Comparison of ENCODE assay signal across 15 mouse cellular contexts in the genomic region with DNA sequence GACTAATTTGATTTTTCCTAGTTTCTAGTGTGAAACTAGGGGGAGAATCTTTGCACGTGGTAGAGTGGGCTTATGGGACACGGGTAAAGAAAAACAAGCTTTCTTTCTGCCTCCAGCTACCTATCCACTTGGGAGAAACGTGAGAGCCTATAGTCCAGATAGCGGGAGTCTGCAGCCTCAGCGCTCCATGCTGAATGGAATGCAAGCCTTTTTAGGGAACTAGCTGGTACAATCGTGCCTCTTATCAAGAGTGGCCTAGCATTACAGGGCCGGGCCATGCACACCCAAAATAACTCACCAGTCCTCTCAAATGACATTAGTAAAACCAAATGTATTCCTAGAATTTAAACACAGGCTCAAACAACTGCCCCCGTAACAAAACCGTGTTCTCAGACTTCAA.
DNase-seq lines count a peak whose midpoint lies in the region; ATAC-seq and TF ChIP-seq lines count a peak whose summit lies in the region.
"Had no signal": no experiment of that assay in that cellular context is flagged by ENCODE, and none has a peak within 500 bp of the region (broad histone marks: within the 10 kb centered on the region; RNA-seq: fewer than 3 reads in every experiment).

No protein-coding gene starts in this region.

- TF ChIP-seq EP300 in MEL (IDR thresholded peaks at IDR 0.05; ENCODE audit: low read depth in 1 of 2, low read length in 2 of 2): peak; percentile 61 to 76

- no peak overlapping the region for H3K4me3 ChIP-seq in hindbrain, embryonic 11.5 days (ENCODE audit: low read depth, low read length)
- H3K4me3 ChIP-seq in hindbrain, postnatal 0 days (ENCODE audit: low read length): no peak overlapping the region
- peak overlapping the region in 1 of 2 experiments; percentile 19; a peak in 1 of 4 replicates for H3K4me3 ChIP-seq in MEL (ENCODE audit: control insufficient read depth in 1 of 2, insufficient read depth in 1 of 2, low read depth in 2 of 2, low read length in 2 of 2)
- no peak overlapping the region for H3K4me3 ChIP-seq in heart, embryonic 16.5 days (ENCODE audit: low read length)
- H3K4me3 ChIP-seq: megakaryocyte, embryonic 14.5 days; neural tube, embryonic 15.5 days had no signal

- H3K4me2 ChIP-seq in hindbrain, embryonic 11.5 days (replicated peaks; ENCODE audit: low read depth, low read length): no peak overlapping the region
- no peak overlapping the region for H3K4me2 ChIP-seq in hindbrain, postnatal 0 days (ENCODE audit: low read depth, low read length)
- peak overlapping the region; percentile 39 for H3K4me2 ChIP-seq in heart, embryonic 16.5 days (ENCODE audit: low read depth, low read length)

- no peak overlapping the region for H3K9ac ChIP-seq in hindbrain, embryonic 11.5 days (ENCODE audit: low read depth, low read length)
- no peak overlapping the region for H3K9ac ChIP-seq in hindbrain, postnatal 0 days (replicated peaks; ENCODE audit: low read length)
- peak overlapping the region; percentile 53 for H3K9ac ChIP-seq in MEL (ENCODE audit: control insufficient read depth, low read depth, low read length, poor library complexity, severe bottlenecking)
- peak overlapping the region; percentile 66 for H3K9ac ChIP-seq in heart, embryonic 16.5 days (ENCODE audit: low read length)
- H3K9ac ChIP-seq: neural tube, embryonic 15.5 days had no signal

- no peak for ATAC-seq in hindbrain, embryonic 11.5 days (ENCODE audit: low FRiP score)
- ATAC-seq in hindbrain, postnatal 0 days: no peak
- ATAC-seq in heart, embryonic 16.5 days (replicated peaks; ENCODE audit: extremely low read depth, insufficient read depth, low FRiP score): peak; percentile 73

- intact Hi-C loops in left cerebral cortex, postnatal 10 days (cut with DNase I): loop anchor here (10.0 kb wide), 1 partner anchor 100 kb away; a partner anchor contains a TSS

- TF ChIP-seq POLR2A in MEL (IDR thresholded peaks at IDR 0.05; ENCODE audit: control insufficient read depth in 1 of 2, insufficient read depth in 1 of 2, low read depth in 1 of 2, low read length in 2 of 2, poor library complexity in 1 of 2): no peak

- peak overlapping the region; percentile 30; the same call in 1 of the 2 replicates for H3K27ac ChIP-seq in hindbrain, embryonic 11.5 days (ENCODE audit: low read depth, low read length)
- H3K27ac ChIP-seq in hindbrain, postnatal 0 days: no peak overlapping the region
- H3K27ac ChIP-seq in MEL (ENCODE audit: control insufficient read depth, low read depth, low read length): peak overlapping the region; percentile 58
- H3K27ac ChIP-seq in heart, embryonic 16.5 days (ENCODE audit: low read length): peak overlapping the region; percentile 100
- H3K27ac ChIP-seq: neural tube, embryonic 15.5 days had no signal

- WGBS in hindbrain, embryonic 11.5 days: 64% methylated on average over 9 of the region's 9 CpGs
- 71% methylated on average over 9 of the region's 9 CpGs for WGBS in hindbrain, postnatal 0 days
- WGBS in heart, embryonic 16.5 days: 18% methylated on average over 9 of the region's 9 CpGs

- no peaks in the 10 kb centered on the region for H3K36me3 ChIP-seq in hindbrain, embryonic 11.5 days (ENCODE audit: control insufficient read depth, insufficient read depth, low read length)
- no peaks in the 10 kb centered on the region for H3K36me3 ChIP-seq in hindbrain, postnatal 0 days (ENCODE audit: insufficient read depth, low read length)
- H3K36me3 ChIP-seq in MEL (ENCODE audit: control insufficient read depth in 1 of 2, insufficient read depth in 2 of 2, low read length in 2 of 2): peaks cover 0 to 15% of the 10 kb centered on the region in 2 experiments; a peak in 2 of 4 replicates
- H3K36me3 ChIP-seq in heart, embryonic 16.5 days (ENCODE audit: control insufficient read depth, insufficient read depth): no peaks in the 10 kb centered on the region
- H3K36me3 ChIP-seq: neural tube, embryonic 15.5 days had no signal

- H3K9me3 ChIP-seq in hindbrain, embryonic 11.5 days (ENCODE audit: control insufficient read depth, low read length): no peaks in the 10 kb centered on the region
- no peaks in the 10 kb centered on the region for H3K9me3 ChIP-seq in hindbrain, postnatal 0 days (ENCODE audit: low read length)
- H3K9me3 ChIP-seq in MEL (replicated peaks; ENCODE audit: insufficient read depth, low read length): no peaks in the 10 kb centered on the region
- H3K9me3 ChIP-seq in heart, embryonic 16.5 days (replicated peaks; ENCODE audit: control insufficient read depth, low read length): peaks cover 4% of the 10 kb centered on the region
- H3K9me3 ChIP-seq: neural tube, embryonic 15.5 days had no signal

- H3K79me2 ChIP-seq in MEL (ENCODE audit: control insufficient read depth, insufficient read depth, low read length, poor library complexity): no peaks in the 10 kb centered on the region

- no peak for DNase-seq in hindbrain, embryonic 11.5 days (ENCODE audit: low spot score)
- no peak for DNase-seq in hindbrain, postnatal 0 days (ENCODE audit: low spot score)
- DNase-seq in MEL (ENCODE audit: low read depth, low spot score): peak; percentile 86
- peak; percentile 39 to 48 for DNase-seq in heart, adult 18-20 months
- no peak for DNase-seq in spleen, adult 12 weeks (ENCODE audit: low spot score)
- no peak for DNase-seq in left cerebral cortex, postnatal 10 days (ENCODE audit: extremely low spot score in 1 of 2, low spot score in 2 of 2)
- DNase-seq in spleen, postnatal 36 days (ENCODE audit: low spot score in 2 of 2): no peak
- DNase-seq: adrenal gland, adult 8-10 months; cerebellum, postnatal 10 days; kidney, adult 18-20 months; right cerebral cortex, adult 18-20 months; thymus, adult 18-20 months had no signal

- H3K4me1 ChIP-seq in hindbrain, embryonic 11.5 days (replicated peaks; ENCODE audit: control insufficient read depth, insufficient read depth, low read length): peaks cover 10% of the 10 kb centered on the region
- H3K4me1 ChIP-seq in hindbrain, postnatal 0 days (ENCODE audit: insufficient read depth, low read length): 0 out of 2 replicates have a peak, but pooled peaks cover 3% of the 10 kb centered on the region
- H3K4me1 ChIP-seq in MEL (ENCODE audit: control insufficient read depth in 1 of 2, insufficient read depth in 2 of 2, low read length in 2 of 2): peaks cover 9 to 19% of the 10 kb centered on the region in 2 experiments
- peaks cover 62% of the 10 kb centered on the region for H3K4me1 ChIP-seq in heart, embryonic 16.5 days (ENCODE audit: control insufficient read depth, insufficient read depth, low read length)

- H3K27me3 ChIP-seq in hindbrain, embryonic 11.5 days (ENCODE audit: control insufficient read depth, insufficient read depth, low read length): no peaks in the 10 kb centered on the region
- H3K27me3 ChIP-seq in hindbrain, postnatal 0 days (ENCODE audit: insufficient read depth, low read length): no peaks in the 10 kb centered on the region
- no peaks in the 10 kb centered on the region for H3K27me3 ChIP-seq in MEL (ENCODE audit: control insufficient read depth in 1 of 2, insufficient read depth in 2 of 2, low read length in 2 of 2)
- no peaks in the 10 kb centered on the region for H3K27me3 ChIP-seq in heart, embryonic 16.5 days (ENCODE audit: control insufficient read depth, insufficient read depth, low read length)

- no peak for TF ChIP-seq CTCF in hindbrain, postnatal 0 days (IDR thresholded peaks at IDR 0.05; ENCODE audit: low read depth)
- no peak for TF ChIP-seq CTCF in MEL (IDR thresholded peaks at IDR 0.05 in 2 of 3, conservative IDR thresholded peaks at IDR 0.05 in 1 of 3; ENCODE audit: control insufficient read depth in 1 of 3, insufficient read depth in 1 of 3, low read depth in 2 of 3, low read length in 3 of 3, poor library complexity in 1 of 3, severe bottlenecking in 1 of 3)

- TF ChIP-seq RAD21 in MEL (IDR thresholded peaks at IDR 0.05; ENCODE audit: low read depth, low read length): no peak

TF ChIP-seq in MEL, 35 proteins besides CTCF, POLR2A, EP300 and RAD21 (continues in another document):
- no peak for TF ChIP-seq CHD1 (IDR thresholded peaks at IDR 0.05; ENCODE audit: low read depth, low read length)
- no peak for TF ChIP-seq MYB (IDR thresholded peaks at IDR 0.05; ENCODE audit: low read depth, low read length)
- TF ChIP-seq TCF12 (IDR thresholded peaks at IDR 0.05; ENCODE audit: low read depth, low read length): 0 out of 2 replicates have a peak, but pooled peaks have one; percentile 23
- TF ChIP-seq MAX (IDR thresholded peaks at IDR 0.05; ENCODE audit: low read length): peak; percentile 67
- TF ChIP-seq NELFE (IDR thresholded peaks at IDR 0.05; ENCODE audit: low read depth, low read length): no peak
- no peak for TF ChIP-seq USF1 (IDR thresholded peaks at IDR 0.05; ENCODE audit: low read depth, low read length)
- 0 out of 2 replicates have a peak, but pooled peaks have one; percentile 88 for TF ChIP-seq UBTF (IDR thresholded peaks at IDR 0.05; ENCODE audit: borderline replicate concordance, insufficient read depth, low read depth, low read length)
- TF ChIP-seq MEF2A (IDR thresholded peaks at IDR 0.05; ENCODE audit: extremely low read depth, insufficient replicate concordance, low read depth, low read length, poor library complexity, severe bottlenecking): peak; percentile 75; the same call in 1 of the 2 replicates
- no peak for TF ChIP-seq ZNF384 (IDR thresholded peaks at IDR 0.05; ENCODE audit: low read depth, low read length)
- TF ChIP-seq TAL1 (IDR thresholded peaks at IDR 0.05; ENCODE audit: low read length): no peak
- TF ChIP-seq ELF1 (IDR thresholded peaks at IDR 0.05; ENCODE audit: low read depth, low read length): no peak
- TF ChIP-seq MYC (IDR thresholded peaks at IDR 0.05; ENCODE audit: low read depth, low read length): peak; percentile 61; the same call in 1 of the 2 replicates
- TF ChIP-seq ETS1 (IDR thresholded peaks at IDR 0.05; ENCODE audit: low read depth, low read length): peak; percentile 56; the same call in 1 of the 2 replicates
- no peak for TF ChIP-seq GABPA (IDR thresholded peaks at IDR 0.05; ENCODE audit: low read depth, low read length)
- no peak for TF ChIP-seq ZMIZ1 (IDR thresholded peaks at IDR 0.05; ENCODE audit: low read depth, low read length)
- TF ChIP-seq ZC3H11A (IDR thresholded peaks at IDR 0.05; ENCODE audit: low read depth, low read length): no peak
- no peak for TF ChIP-seq POLR2AphosphoS2 (IDR thresholded peaks at IDR 0.05; ENCODE audit: low read length)
- no peak for TF ChIP-seq CHD2 (IDR thresholded peaks at IDR 0.05; ENCODE audit: low read length)
- no peak for TF ChIP-seq USF2 (IDR thresholded peaks at IDR 0.05; ENCODE audit: borderline replicate concordance in 1 of 2, insufficient read depth in 1 of 2, low read depth in 1 of 2, low read length in 2 of 2)
- peak; percentile 73 for TF ChIP-seq SIN3A (IDR thresholded peaks at IDR 0.05; ENCODE audit: low read length)
- TF ChIP-seq MAFK (IDR thresholded peaks at IDR 0.05; ENCODE audit: borderline replicate concordance, low read depth, low read length): no peak
- no peak for TF ChIP-seq MAZ (IDR thresholded peaks at IDR 0.05; ENCODE audit: low read depth, low read length)
- no peak for TF ChIP-seq ZKSCAN1 (IDR thresholded peaks at IDR 0.05; ENCODE audit: low read depth, low read length)
- no peak for TF ChIP-seq KAT2A (conservative IDR thresholded peaks at IDR 0.05; ENCODE audit: low read depth, low read length)

Comparison
In these comparisons a context has a peak if more than half of its experiments do, and no peak if none do; other contexts are left out.
1. DNase-seq: peak in MEL (single experiment) and heart, adult 18-20 months (2 of 2); none in hindbrain, embryonic 11.5 days (single experiment), hindbrain, postnatal 0 days (single experiment), spleen, adult 12 weeks (single experiment), left cerebral cortex, postnatal 10 days (0 of 2) and spleen, postnatal 36 days (0 of 2).
2. H3K9ac ChIP-seq: peak in MEL (single experiment) and heart, embryonic 16.5 days (single experiment); none in hindbrain, embryonic 11.5 days (single experiment) and hindbrain, postnatal 0 days (single experiment).